Mouse (Mus musculus): Measurements from ENCODE around the gene Sidt2.

Gene Sidt2

DNA sequence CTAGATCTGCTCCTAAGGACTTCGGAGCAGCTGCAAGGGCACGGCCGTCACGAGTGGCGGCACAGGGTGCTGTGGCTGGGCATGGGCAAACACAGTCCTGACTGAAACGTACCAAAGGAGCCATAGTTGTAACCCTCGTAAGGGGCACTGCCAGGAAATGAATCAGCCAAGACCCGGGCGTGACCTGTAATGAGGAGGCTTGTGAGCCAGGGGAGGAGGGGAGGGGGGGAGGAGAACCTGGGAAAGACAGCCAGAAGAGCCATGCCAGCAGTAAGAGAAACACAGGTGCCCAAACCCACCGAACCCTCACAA is 8.2 kb downstream of the Sidt2 start:
- DNase-seq (ENCODE audit: low spot score) = no peak

DNA sequence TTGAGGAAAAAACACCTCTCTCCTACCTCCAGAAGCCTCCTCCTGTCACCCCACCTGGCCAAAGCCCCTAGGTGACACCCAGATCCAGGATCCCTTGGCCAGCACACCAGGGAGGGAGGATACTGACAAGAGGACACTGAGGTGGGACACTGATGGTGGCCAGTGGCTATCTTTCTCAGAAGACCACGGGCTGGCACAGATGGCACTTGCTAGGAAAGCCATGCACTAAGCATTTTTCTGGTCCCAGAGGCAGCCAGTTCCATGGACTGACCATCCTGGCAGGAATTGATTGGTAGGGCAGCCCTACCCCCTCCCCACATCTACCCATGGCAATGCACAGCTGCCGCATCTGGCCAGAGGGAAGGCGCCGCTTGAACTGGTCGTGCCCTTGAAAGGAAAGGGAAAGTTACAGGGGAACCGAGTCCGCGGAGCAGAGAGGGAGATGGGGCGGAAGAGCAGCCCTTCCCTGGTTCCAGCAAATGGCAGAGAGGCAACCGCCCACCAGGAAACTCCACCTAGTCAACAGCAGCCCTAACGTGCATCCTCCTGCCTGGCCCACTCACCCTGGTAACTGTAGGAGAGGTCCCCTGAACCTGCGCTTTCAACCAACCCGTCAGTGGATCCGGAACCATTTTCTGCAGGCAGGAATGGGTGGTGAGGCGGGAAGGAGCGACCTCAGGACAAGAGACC is 8.7 kb downstream of the Sidt2 start:
- no peak for DNase-seq (ENCODE audit: low spot score)

DNA sequence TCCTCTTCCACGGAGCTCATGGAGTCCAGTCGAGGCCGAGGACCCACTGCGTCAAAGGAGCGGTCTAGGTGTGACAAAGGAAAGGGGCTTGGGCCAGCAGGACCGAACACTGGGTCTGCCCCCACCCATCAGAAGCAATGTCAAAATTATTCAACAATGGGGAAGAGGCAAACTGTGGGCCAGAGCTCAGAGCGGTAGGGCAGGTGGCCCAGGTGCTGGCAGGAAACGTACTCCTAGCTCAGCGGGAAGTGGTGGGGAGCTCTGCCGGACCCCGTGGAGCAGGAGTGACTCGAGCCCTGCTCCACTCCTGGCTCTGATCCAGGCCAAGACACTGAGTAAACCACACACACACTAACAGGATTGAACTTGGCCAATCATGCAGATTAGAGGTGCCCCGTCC is 9.3 kb downstream of the Sidt2 start:
- DNase-seq (ENCODE audit: low spot score) = no peak

DNA sequence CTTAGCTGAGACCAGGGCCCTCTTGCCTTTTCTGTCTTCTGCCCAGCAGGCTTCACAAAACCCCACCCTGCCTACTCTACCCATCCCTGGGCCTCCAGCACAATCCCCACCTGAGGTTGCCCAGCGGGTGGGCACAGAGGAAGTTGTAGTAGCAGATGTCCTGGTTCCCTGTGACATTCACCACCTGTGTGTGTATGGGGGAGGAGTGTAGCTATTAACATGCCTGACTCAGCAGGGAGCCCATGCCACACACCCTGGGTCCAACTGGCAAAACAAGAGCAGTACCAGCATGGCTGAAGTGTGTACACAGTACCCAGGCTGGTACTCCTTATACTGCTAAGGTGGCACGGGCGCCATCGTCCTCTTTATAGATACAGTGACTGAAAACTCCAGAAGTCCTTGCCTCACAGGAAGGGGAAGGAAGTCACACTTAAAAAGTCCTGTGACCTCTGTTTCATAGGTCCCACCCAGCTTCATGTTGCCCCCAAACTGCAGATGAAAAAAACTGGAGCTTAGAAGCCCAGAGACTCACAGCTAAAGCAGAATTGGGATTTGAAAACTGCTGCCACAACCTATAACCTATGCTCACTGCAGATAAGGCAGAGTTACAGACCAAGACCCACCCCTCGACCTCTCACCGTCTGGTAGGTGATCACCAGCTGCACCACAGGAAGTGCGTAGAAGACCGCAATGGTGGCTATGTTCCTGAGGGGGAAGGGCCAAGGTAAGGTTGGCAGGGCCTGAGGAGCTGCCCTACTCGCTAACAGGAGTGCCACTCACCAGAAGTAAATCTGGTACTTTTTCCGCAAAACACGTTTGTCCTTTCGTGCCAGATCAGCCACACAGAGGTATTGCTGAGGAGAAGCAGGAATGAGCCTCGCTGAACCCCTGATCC is 10.3 kb downstream of the Sidt2 start:
- DNase-seq (ENCODE audit: low spot score) = peak; percentile 52

DNA sequence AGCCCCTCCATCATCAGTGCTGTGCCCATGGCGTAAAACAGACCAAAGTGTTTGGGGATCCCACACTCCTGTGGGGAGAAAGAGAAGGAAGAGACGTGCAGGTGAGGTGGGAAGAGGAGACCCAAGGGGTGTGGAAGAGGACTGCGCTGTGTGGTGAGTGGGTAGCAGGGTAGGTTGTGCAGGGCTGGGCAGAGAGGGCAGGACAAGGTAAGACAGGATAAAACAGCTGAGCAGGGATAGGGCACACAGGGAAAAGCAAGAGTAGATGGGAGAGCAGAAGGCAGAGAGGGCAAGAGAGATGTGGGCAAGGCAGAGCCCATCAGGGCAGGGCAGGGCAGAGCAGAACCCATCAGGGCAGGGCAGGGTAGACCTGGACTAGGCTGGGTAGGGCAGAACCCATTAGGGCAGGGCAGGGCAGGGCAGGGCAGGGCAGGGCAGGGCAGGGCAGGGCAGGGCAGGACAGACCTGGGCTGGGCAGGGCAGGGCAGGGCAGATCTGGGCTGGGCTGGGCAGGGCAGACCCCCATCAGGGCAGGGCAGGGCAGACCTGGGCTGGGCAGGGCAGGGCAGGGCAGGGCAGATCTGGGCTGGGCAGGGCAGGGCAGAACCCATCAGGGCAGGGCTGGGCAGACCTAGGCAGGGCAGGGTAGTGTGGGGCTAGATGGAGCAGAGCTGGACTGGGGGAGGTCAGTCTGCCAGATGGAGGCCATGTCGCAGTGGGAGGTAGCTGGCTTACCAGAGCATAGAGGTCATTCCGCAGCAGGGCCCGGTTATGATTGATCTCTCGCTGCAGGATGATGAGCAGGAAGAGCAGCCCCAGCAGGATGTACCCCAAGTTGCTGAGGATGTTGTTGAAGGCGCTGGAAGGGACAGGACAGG is 11.2 kb downstream of the Sidt2 start:
- no peak for DNase-seq (ENCODE audit: low spot score)

DNA sequence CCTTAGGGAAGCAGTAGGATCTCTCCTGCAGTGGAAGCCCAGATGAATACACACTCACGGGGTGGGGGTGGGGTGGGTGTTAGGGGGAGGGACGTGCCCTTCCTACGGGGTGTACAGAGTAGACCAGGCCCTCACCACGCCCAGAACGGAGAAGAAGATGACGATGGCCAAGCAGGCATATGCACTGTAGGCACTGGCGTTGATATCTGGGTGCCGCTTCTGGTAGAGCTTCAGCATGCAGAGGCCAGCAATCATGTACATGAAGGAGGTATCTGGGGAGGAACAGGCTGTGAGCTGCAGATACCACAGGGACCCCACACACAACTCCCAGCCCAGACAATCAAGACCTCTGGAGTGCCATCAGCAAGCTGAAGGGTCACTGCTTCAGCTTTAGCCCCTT is 12.1 kb downstream of the Sidt2 start:
- no peak for DNase-seq (ENCODE audit: low spot score)

DNA sequence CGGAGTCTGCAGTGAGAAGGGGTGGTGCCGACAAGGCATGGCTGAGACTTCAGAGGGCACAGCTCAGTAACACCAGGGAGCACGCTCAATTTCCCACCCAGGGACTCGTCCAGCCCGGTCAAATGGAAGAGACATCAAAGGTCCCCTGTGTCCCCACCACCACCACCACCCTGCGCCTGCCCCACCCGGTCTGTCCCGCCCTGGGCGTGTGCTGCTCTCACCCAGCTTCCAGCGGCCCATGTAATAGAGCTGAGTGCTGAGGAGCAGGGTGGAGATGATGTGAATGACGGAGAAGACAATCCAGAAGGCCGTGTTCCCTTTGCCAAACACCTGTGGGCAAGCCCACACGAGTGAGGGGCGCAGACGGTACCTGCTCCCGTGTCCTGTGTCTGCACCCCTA is 12.6 kb downstream of the Sidt2 start:
- DNase-seq (ENCODE audit: low spot score) = no peak

DNA sequence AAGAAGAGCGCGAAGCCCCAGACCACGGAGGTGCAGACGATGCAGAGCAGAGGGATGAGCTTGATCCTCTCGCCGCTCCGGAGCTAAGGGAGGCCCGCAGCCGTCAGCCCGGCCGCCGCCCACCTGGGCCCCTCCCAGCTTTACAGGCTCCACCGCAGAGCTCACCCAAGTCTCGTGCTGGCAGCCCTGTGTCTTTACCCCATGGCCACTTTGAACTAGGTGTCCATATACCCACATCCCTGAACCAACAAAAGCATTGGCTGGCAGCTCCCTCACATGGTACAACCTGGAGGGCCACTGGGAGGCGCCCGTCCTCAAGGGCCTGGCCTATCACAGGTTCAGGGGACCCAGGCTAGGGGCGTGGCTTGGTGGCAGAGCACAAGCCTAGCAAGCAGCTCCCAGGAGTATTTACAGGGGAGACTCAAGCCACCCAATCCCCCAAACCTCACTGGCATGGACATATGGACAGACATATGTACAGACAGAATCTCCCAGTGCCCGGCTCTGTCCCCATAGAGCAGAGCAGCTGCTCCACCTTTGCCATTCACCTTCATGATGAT is 13.6 kb downstream of the Sidt2 start:
- DNase-seq (ENCODE audit: low spot score) = no peak

DNA sequence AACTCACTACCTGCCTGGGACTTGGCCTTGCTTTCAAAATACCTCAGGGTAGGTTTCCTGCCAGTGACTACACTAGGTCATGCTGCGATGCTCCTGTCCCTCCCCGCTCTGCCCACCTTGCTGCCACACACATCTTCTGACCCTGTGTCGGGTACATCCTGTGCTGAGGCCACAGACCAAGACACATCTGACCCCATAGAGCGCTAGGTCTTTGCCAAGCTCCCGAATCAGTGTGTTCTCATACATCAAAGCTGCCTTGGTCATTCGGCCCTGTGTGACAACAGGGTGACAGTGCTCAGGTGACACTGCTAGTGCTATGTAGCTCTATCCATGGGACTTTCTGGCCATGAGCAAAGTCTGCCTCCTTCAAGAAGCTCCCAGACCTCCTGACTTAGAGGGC is 15.3 kb downstream of the Sidt2 start:
- DNase-seq (ENCODE audit: low spot score) = no peak

DNA sequence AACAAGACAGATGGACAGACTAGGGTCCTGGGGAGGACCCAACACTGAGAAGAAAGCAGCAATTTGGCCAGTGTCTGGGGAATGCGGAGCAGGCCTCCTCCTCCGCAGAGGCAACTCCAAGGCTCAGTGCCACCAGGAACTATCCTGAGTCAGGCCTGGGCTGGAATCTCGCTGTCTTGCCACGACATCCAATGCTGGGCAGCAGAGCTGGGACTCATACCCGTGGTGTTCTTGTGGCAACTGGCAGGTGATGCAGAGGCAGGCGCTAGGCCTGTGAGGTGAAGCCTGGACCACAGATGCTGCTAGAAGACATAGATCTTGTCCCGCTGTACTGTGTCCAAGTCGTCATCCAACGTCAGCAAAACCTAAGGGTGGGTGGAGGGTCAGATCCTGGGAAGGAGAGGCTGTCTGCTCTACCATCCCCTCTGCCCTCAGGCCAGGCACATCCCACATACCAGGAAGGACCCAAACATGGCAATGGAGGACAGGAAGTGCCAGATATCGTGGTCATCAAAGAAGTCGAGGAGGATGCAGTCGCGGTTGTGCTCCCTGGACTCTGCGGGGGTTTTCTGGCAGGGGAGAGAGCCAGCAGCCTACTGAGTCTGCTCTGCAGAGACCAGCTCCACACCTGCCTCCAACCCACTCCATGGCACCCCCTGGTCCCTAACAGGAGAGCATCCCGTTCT is 16.0 kb downstream of the Sidt2 start:
- DNase-seq (ENCODE audit: low spot score) = no peak

DNA sequence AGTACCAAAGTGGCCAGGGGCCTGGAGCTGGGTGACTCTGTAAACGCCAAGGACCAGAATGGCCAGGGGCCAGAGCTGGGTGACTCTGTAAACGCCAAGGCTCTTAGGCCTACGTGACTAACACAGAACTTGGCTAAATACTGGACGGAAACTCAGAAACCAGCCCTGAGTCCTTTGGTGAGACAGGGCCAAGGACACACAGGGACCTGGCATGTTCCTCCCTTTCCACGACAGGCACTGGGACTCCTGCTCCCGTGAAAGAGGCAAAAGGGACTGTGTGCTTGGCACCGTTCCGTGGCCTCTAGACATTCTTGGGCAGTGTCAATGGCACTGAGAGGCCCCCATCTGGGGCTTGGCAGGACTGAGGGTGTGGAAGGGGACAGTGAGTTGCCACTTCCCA is 17.0 kb downstream of the Sidt2 start:
- no peak for DNase-seq (ENCODE audit: low spot score)

DNA sequence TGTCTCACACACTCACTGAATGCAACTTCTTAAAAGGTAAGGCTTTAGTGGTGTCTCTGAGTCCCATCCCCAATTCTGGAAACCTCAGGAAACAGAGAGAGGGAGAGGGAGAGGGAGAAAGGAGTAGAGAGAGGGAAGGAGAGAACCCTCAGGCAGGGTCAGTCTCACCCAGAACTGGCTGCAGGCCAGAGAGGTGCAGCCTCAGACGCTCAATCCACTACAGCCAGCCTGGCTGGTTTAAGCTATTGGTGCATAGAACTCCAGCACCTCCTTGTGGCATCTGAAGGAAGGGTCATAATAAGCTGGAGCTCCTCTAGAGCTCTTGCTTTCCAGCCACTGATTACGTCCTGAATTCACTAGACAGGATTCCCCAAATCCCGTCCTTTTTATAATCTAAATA is 18.2 kb downstream of the Sidt2 start:
- DNase-seq (ENCODE audit: low spot score) = peak; percentile 83

DNA sequence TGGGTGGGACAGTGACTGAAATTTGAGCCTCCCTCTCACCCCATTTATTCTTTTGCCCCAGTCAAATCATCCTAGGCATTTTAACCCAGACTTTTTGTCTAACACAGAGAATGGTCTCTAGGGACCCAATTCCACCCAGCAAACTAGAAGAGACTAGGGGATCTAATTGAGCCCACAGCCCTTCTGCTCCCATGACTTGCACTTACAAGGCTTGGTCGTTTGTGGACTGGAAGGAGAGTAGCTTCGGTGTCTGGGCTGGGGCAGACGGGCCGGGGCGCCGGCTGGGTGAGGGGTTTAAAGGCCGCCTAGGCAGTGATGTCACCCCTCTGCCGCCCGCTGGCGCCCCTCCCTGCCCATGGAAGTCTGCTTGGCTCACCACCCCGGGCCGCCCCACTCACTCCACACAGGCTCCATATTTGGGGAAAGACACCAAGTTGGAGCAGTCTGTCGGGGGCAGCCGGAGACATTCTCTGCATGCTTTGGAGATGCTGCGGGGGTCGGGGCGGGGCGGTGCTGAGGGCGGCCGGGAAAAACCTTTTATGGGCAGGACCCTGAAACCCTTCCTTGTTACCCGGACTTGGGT is 19.3 kb downstream of the Sidt2 start, which contains the start of gene Tagln:
Gene Tagln, minus strand, starts transcription at position 431 of the 583 bp plus-strand sequence.
- DNase-seq (ENCODE audit: low spot score) = no peak

DNA sequence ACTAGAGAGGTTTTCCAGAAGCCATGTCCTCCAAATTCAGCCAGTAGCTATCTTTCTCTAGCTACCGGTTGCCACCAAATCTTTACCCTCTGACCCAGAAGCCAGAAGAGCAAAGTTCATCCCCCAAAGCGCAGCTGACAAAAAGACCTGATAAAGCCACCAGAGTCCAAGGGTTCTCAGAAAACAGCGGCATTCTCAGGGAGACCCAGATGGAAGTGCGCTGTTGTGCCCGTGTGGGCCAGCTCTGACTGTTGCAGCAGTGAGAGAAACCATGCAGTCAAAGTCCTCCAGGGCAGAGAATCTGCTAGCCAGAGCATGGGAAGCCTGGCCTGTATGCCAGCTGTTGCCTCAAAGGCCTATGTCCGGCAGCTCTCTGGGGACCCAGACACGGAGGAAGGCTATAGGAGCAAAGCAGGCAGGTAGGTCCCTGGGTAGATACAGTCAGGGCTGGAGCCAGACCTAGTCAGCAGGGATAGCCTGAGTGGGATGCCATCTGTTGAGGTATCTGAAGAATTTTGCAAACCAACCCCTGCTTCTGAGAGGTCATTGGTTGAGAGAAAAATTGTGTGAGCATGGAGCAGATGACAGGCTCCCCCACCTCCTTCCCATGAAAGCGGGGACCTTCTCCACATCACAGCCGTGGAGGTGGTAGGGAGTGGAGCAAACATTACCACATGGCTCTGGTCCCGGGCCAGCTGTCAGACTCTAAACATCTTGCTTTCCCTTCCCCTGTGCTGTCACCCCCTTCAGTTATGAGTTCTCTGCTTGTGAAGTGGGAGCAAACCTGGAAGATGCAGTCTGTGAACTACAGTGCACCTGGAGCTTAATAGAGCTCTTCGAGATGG is 22.3 kb downstream of the Sidt2 start:
- no peak for DNase-seq (ENCODE audit: low spot score)

DNA sequence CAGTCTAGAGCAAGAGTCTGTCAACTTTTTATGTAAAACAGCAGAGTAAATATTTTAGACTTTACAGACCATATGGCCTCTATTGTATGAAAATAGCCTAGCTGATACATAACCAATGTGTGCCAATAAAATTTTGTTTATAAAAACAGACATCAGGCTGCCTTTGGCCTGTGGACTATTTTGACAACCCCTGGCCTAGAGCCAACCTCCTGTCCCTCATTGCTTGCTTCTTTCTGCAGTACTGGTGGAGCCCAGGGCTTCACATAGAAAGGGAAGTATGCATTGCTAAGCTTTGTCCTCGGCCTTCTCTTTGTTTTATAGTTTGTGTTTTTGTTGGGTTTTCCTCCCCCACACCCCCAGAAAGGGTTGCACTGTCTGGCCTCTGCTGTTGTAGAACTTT is 23.1 kb downstream of the Sidt2 start:
- no peak for DNase-seq (ENCODE audit: low spot score)

DNA sequence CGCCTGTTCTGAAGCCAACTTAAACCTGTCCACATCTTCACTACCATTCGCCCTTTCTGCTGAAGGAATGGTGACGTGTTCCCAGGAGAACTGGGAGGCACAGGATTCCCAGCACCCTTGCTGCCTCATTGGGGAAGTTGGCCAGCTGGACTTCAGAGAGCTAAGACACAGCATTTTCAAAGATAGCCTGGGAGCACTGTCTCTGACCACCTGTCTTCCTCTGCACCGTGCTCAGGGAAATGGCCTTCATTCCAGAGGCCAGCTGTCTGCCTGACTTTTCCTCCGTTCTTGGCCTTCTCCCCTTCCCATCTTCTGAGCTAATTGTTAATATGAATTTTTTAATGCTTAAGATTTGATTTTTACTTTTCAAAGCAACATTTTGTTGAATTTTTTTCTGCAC is 25.8 kb downstream of the Sidt2 start:
- no peak for DNase-seq (ENCODE audit: low spot score)

DNA sequence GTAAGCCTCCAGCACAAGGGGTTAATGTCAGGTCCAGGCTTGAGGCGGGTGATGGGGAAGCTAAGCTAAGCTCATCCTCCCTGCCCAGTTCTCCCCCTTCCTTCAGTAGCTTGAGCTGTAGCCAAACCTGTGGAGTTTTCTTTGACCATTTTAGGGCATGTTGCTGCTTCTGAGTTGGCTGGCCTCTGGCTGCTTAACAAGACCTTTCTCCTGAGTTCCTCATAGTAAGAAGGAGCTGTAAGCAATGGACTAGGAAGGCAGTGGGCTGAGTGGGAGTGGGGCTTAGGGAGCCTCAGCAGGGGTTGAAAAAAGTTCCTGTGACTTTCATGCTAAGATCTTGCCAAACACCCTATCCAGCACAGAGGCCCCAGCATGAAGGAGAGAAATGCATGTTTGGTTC is 35.2 kb downstream of the Sidt2 start:
- DNase-seq (ENCODE audit: low spot score) = no peak

DNA sequence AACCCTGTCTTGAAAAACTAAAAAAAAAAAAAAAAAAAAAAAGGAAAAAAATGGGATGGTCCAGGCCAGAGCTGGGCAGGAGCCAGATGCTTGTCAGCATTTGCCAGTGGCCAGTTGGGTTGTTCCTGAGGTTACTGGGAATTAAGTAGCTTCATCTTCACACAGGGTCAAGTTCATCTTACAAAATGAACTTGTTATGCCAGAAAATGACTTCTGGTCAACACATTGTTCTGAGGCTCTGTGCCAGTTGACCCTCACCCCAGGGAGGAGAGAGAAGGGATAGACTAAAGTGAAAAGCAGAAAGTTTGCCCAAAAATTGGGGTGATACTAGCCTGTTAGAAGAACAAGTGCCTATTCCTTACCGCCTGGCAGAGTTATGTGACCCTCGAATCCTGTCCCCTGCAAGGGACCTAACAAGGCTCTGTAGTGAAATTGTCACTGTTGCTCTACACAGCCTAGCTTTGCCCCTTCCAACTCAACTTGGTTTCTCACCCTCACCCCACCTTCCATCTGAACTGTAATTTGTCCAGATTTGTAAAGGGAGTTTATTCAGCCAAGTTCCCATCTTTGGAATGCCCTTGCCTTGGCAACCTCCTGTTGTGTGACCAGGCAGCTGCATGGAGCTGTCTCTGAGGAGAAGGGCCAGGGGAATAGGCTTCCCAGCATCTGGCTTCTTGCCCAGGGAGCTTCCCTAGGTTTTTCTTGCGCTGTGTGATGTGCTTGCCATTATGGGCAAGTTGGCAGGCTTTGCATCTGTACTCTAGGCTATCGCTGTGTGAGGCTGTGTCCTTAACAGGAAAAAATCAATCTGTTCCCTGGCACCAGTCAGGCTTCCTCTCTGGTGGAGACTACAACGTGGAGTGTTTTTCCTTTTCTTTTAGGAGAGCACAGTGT is 37.8 kb downstream of the Sidt2 start:
- DNase-seq (ENCODE audit: low spot score) = peak; percentile 76

DNA sequence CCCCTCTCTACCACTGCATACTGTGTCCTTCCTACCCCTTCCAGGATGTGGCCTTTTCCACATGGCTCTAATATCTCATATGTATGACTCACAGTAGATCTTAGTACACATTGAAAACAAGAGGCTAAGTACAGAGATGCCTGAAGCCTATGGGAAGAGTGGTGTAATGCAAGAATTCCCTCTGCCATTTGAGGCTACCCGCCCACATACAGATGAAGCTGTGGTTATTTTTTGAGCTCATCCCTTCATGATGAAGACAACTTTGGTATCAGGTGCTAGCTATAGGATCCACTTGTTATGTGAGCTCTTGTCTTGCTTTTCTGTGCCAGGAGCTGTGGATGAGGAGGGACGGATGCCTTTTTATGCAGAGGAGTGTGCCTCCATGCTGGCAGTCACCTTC is 39.4 kb downstream of the Sidt2 start:
- DNase-seq (ENCODE audit: low spot score) = no peak
